Mouse (Mus musculus) 3134 (cell line): ENCODE results near the gene Slc44a4.
A peak's percentile ranks its signal among the peaks of the same experiment; 100 is the strongest.
"Not testable (repeated sequence)": the region's sequence is repeated elsewhere in the genome, so short reads cannot be mapped to it uniquely, and the experiment has no call there.

Source experiments
- DNase-seq: peaks from one replicate; pipeline ENCODE4 v3.0.0-alpha.2; 2011; ENCODE audit warnings: low spot score; ENCODE audit not compliant: insufficient read length; ENCODE audit errors: extremely low read depth

The Slc44a4 gene

GRCm38 (mm10) chr17:34959130-34959778 is 45.0 kb downstream of the Slc44a4 start, which contains the start of gene Hspa1b:
TSS of gene Hspa1b (minus strand) at chr17:34959238.
- DNase-seq: peak; percentile 91

- DNase-seq: no peak
Observed at GRCm38 (mm10) chr17:34959881-34960515, 45.7 kb downstream of the Slc44a4 start.

DNA sequence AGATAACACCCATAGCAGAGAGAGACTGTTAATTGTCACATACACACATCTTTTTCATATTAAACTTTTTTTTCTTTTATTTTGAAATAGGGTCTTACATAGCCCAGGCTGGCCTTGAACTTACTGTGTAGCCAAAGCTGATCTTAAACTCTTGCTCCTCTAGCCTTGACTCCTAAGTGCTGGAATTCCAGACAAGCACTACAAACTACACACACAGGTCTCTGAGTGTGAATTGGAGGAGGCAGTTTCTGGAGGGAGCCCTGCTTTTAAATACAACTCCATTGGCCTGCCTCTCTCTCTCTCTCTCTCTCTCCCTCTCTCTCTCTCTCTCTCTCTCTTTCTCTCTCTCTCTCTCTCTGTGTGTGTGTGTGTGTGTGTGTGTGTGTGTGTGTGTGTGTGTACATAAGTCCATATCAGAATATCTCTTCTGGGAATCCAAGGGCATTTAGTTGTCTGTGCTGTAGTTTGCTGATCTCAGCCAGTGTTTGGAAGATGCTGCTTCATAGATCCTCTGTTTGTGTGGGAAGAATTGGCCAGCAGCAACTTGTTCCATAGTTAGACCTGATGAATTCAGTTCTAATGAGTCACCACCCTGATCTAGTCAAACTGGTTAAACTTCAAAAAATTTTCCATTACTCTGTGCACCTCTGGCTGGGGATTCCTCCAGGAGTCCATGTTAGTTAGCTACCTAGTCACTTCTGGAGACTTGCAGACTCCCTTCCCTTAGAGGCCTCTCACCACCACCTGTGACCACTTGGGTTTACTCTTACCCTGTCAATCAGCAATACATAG is 46.6 kb downstream of the Slc44a4 start:
- peak; percentile 60 for DNase-seq

- DNase-seq: no peak
Observed at GRCm38 (mm10) chr17:34962125-34962524, 47.9 kb downstream of the Slc44a4 start.

DNA sequence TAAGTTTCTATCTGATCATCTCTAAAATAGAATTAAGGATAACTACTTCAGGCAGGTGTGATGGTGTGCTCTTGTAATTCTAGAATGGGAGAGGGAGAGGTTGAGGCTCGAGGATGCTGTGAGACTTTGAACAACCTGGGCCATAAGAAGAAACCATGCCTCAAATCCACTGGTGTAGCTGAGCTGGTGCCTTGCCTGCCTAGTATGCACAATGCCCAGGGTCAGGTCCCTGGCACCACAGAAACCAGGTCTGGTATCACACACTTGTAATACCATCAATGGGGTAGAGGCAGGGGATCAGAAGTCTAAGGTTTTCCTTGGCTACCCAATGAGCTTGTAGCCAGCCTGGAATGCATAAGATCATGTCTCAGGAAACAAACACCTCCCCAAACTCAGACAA is 48.6 kb downstream of the Slc44a4 start:
- DNase-seq: no peak

DNA sequence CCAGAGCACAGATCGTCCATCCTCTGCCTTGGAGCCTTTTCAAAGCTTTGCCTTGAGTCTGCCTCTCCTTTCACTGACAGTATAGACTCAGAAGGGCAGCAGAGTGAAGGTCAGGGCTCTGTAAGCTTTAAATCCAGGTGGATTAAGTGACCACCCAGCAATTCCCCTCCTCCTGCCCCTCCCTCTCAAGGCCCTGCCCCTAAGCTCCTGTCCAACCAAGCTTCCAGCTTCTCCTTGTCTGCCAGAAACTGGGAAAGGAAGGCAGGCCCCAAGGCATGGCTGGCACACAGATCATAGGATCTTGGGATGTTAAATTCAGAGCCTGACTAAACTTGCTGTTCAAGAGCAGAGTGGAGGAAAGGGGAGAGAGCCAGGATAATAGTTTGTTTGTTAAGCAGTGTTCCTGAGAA is 50.4 kb downstream of the Slc44a4 start:
- no peak for DNase-seq

GRCm38 (mm10) chr17:34965627-34966026 is 51.4 kb downstream of the Slc44a4 start:
- DNase-seq: no peak

GRCm38 (mm10) chr17:34969822-34970221 is 55.6 kb downstream of the Slc44a4 start, which contains the start of gene Gm20481:
TSS of gene Gm20481 (plus strand) at chr17:34969912.
- not testable (repeated sequence) for DNase-seq

GRCm38 (mm10) chr17:34970850-34971249 is 56.6 kb downstream of the Slc44a4 start:
- DNase-seq: not testable (repeated sequence)

DNA sequence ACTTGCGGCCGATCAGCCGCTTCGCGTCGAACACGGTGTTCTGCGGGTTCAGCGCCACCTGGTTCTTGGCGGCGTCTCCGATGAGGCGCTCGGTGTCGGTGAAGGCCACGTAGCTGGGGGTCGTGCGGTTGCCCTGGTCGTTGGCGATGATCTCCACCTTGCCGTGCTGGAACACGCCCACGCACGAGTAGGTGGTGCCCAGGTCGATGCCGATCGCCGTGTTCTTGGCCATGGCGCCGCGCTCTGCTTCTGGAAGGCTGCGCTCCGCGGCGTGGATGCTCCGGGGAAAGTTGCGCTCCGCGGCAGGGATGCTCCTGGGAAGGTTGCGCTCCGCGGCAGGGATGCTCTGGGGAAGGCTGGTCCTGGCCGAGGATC is 57.4 kb downstream of the Slc44a4 start:
- not testable (repeated sequence) for DNase-seq

DNA sequence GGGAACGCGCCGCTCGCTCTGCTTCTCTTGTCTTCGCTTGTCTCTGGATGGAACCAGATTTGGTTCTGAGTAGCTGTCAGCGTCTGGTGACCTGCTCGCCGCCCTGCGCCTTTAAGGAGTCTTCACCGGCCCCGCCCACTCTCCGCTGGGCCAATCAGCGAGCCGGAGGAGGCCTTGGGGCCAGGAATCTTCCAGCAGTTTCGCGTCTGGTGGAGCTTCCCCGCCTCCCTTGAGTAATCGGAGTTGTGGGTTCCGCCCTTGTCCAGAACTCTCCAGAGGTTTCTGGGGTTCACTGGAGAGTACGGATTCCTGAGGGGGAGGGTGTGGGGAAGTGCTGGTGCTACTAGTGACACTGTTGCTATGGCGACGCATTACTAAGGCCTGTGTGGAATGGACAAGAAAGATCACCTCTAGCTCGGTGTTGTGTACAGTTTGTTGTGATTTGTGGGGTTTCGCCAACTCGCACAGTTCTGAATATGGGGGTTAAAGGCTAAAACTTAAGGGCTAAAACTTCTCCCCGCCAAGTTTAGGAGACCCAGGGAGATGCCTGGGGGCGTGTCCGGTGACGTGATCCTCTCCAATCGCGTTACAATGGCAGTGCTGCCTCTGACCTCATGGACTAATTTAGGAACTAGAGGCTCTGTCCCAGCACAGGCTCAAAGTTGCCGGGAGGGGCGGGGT is 57.9 kb downstream of the Slc44a4 start, which contains the start of the genes Hspa1a and Hspa1l:
TSS of gene Hspa1a (minus strand) at position 88 of the 681 bp plus-strand sequence.
TSS of gene Hspa1l (plus strand) at position 635 of the 681 bp plus-strand sequence.
- not testable (repeated sequence) for DNase-seq

GRCm38 (mm10) chr17:34975581-34976492 is 61.6 kb downstream of the Slc44a4 start:
- no peak for DNase-seq

- DNase-seq: no peak
Observed at GRCm38 (mm10) chr17:34977000-34977399, 62.7 kb downstream of the Slc44a4 start.

DNA sequence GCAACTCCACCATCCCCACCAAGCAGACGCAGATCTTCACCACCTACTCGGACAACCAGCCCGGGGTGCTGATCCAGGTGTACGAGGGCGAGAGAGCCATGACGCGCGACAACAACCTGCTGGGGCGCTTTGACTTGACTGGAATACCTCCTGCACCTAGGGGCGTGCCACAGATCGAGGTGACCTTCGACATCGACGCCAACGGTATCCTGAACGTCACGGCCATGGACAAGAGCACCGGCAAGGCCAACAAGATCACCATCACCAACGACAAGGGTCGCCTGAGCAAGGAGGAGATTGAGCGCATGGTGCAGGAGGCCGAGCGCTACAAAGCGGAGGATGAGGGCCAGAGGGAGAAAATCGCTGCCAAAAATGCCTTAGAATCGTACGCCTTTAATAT is 64.0 kb downstream of the Slc44a4 start:
- DNase-seq: no peak

- DNase-seq: no peak
Observed at GRCm38 (mm10) chr17:34979631-34980030, 65.4 kb downstream of the Slc44a4 start.
